Mouse (Mus musculus): Measurements from ENCODE around the gene Tomt.

DNA sequence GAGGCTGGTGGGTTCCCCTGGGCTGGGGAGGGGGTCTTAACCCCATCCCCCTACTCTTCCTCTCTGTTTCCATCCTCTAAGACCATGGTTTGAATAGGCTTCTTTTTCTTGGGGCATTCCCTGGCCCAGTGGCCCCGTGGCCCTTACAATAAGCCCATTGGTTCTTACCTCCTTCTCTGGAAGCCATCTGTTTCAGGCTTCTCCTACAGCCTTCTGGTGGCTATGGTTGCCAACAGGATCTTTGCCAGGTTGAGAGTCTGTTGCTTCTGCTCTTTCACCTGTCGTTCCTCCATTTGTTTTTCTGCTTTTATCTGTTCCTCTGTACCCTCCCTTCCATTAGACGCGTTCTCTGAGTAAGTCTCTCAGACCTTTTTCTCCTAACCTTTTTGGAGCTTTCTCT lies 31.4 kb upstream of the Tomt start:
- no peak for TF ChIP-seq POLR2A (IDR thresholded peaks at IDR 0.05; ENCODE audit: low read depth, low read length)
- no peak for TF ChIP-seq CTCF (conservative IDR thresholded peaks at IDR 0.05; ENCODE audit: insufficient read depth, insufficient read length, low read depth, low read length)

All from kidney, adult 2 months (tissue).